Mouse (Mus musculus) testis, adult 2 months (tissue): Measurements from ENCODE around the gene Myl4. TPM values are rescaled to one million over a fixed set of nuclear protein-coding genes. Genes with fewer than 3 reads are reported as not detected.

Experiments used
- H3K27ac ChIP-seq: fragments of 200-500 bp; 2 replicates; pipeline ENCODE4 v1.5.1; 2012; ENCODE audit warnings: low read depth, low read length; ENCODE audit not compliant: control insufficient read depth, insufficient read depth
- H3K27me3 ChIP-seq: fragments of 200-500 bp; 2 replicates; pipeline ENCODE4 v1.6.1; 2012; ENCODE audit warnings: mild to moderate bottlenecking, low read length, moderate library complexity; ENCODE audit not compliant: control insufficient read depth, insufficient read depth
- H3K36me3 ChIP-seq: fragments of 200-500 bp; 2 replicates; pipeline ENCODE4 v1.6.1; 2012; ENCODE audit warnings: mild to moderate bottlenecking, low read length; ENCODE audit not compliant: control insufficient read depth, insufficient read depth
- H3K4me1 ChIP-seq: fragments of 200-500 bp; 2 replicates; pipeline ENCODE4 v1.6.1; 2012; ENCODE audit warnings: low read length; ENCODE audit not compliant: control insufficient read depth, insufficient read depth
- H3K4me3 ChIP-seq: fragments of 200-500 bp; 2 replicates; pipeline ENCODE4 v1.5.1; 2012; ENCODE audit warnings: low read depth, mild to moderate bottlenecking, low read length, moderate library complexity, mixed read lengths; ENCODE audit not compliant: control insufficient read depth
- CTCF ChIP-seq: fragments of 200-500 bp; IDR thresholded peaks from 2 replicates; pipeline ENCODE4 v1.5.1; 2012; ENCODE audit warnings: low read depth, mild to moderate bottlenecking, inconsistent platforms, low read length, moderate library complexity; ENCODE audit not compliant: control insufficient read depth, insufficient read depth, insufficient replicate concordance
- POLR2A ChIP-seq: fragments of 200-500 bp; IDR thresholded peaks from 2 replicates; pipeline ENCODE4 v1.6.1; 2012; ENCODE audit warnings: low read depth, mild to moderate bottlenecking, inconsistent platforms, low read length, moderate library complexity; ENCODE audit not compliant: control insufficient read depth
- polyA plus RNA-seq: library from polyadenylated mRNA; depleted of rRNA; stranded (reverse); fragments of >200 nt; gene quantifications from 2 replicates; pipeline ENCODE4 v1.2.3, GENCODE M21; 2012

Gene Myl4
- polyA plus RNA-seq, 1 experiment: 57.4 TPM

DNA sequence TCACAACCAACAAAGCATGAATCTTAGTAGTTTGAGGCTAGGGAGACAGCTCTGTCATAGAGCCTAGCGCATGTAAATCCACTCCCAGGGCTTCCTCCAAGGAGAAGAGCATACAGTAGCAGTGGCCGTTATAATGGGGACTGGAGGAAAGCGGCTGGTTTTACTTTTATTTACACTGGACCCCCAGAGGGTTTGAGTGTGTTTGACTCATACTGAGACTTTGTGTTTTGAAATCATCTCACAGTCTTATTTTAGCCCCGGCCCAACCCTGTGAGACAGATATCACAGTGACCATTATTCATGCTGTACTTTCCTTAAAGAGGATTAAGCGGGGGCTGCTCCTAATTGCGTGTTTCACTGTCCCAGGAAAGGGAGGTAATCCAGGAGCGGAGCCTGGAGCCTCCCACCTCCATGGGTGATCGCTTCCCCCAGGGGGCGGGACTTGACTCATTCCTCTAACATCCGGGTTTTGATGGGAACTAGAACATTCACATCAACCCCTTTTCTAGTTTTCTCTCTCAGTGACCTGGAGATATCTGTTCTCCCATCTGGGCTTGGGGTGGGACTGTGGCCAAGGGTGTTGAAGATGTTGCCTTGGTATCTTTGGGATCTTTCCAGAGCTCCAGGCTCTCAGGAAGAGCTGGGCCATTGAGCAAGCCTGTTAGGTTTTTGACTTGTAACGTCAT lies 77.3 kb downstream of the Myl4 start:
- H3K27ac ChIP-seq: no peak overlapping the region
- no peak for TF ChIP-seq CTCF
- no peak for TF ChIP-seq POLR2A
- no peak overlapping the region for H3K4me3 ChIP-seq
- peaks cover 5% of the 10 kb centered on the region; the same call in 1 of the 2 replicates for H3K4me1 ChIP-seq
- H3K27me3 ChIP-seq: no peaks in the 10 kb centered on the region
- no peaks in the 10 kb centered on the region for H3K36me3 ChIP-seq

DNA sequence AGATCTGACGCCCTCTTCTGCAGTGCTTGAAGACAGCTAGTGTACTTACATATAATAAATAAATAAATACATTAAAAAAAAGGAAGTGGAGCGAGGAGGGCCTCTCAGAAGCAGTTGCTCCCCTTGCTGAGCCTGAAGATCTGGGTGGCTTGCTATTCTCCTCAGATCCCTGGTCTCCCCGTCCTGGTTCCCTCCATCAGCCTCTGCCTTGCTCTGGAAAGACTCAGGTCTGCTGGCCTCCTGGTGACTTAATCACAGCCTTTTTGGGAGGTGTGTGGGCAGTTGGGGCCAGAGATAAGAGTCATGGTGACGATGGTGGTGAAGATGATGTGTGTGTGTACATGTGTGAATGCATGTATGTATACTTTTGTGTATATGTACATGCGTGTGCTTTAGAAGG lies 78.1 kb downstream of the Myl4 start:
- no peaks in the 10 kb centered on the region for H3K36me3 ChIP-seq
- peaks cover 5% of the 10 kb centered on the region; the same call in 1 of the 2 replicates for H3K4me1 ChIP-seq
- no peak overlapping the region for H3K27ac ChIP-seq
- no peak overlapping the region for H3K4me3 ChIP-seq
- no peaks in the 10 kb centered on the region for H3K27me3 ChIP-seq
- TF ChIP-seq CTCF: no peak
- no peak for TF ChIP-seq POLR2A

GRCm38 (mm10) chr11:104630185-104630835 lies 79.8 kb downstream of the Myl4 start:
- Histone ChIP-seq H3K27me3 (no peaks in the 10 kb centered on the region), H3K4me3 (no peak overlapping the region), H3K36me3 (no peaks in the 10 kb centered on the region), H3K27ac (no peak overlapping the region), H3K4me1 (peaks cover 2% of the 10 kb centered on the region; the same call in 1 of the 2 replicates)
- no peak for TF ChIP-seq CTCF
- TF ChIP-seq POLR2A: no peak

DNA sequence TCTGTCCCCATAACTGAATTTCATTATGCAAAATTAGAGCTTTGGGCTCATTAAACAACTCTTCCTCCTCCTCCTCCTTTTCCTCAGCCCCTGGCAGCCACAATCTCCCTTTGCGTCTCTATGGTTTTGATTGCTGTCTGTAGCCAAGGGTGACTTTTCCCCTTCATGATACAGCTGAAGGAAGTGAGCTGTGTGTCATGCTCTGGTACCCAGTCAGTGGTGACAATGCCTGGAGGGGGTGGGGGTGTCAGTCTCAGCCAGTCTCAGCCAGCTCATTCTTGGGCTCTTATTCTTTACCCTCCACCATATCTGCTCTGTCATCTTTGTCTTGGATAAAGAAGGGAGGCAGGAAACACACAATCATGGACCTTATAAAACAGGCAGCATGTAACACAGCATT lies 80.8 kb downstream of the Myl4 start:
- H3K27me3 ChIP-seq: no peaks in the 10 kb centered on the region
- no peaks in the 10 kb centered on the region for H3K4me1 ChIP-seq
- H3K4me3 ChIP-seq: no peak overlapping the region
- H3K36me3 ChIP-seq: no peaks in the 10 kb centered on the region
- TF ChIP-seq CTCF: no peak
- no peak for TF ChIP-seq POLR2A
- no peak overlapping the region for H3K27ac ChIP-seq

GRCm38 (mm10) chr11:104637010-104637409 lies 86.5 kb downstream of the Myl4 start:
- Histone ChIP-seq H3K27me3 (no peaks in the 10 kb centered on the region), H3K4me3 (no peak overlapping the region), H3K4me1 (no peaks in the 10 kb centered on the region), H3K27ac (no peak overlapping the region), H3K36me3 (no peaks in the 10 kb centered on the region)
- TF ChIP-seq POLR2A: no peak
- TF ChIP-seq CTCF: no peak

GRCm38 (mm10) chr11:104638006-104638405 lies 87.5 kb downstream of the Myl4 start:
- Histone ChIP-seq H3K36me3 (no peaks in the 10 kb centered on the region), H3K27ac (no peak overlapping the region), H3K27me3 (no peaks in the 10 kb centered on the region), H3K4me1 (no peaks in the 10 kb centered on the region), H3K4me3 (no peak overlapping the region)
- TF ChIP-seq POLR2A: no peak
- no peak for TF ChIP-seq CTCF

- no peak overlapping the region for H3K4me3 ChIP-seq
- H3K4me1 ChIP-seq: no peaks in the 10 kb centered on the region
- TF ChIP-seq CTCF: no peak
- no peak for TF ChIP-seq POLR2A
- no peaks in the 10 kb centered on the region for H3K36me3 ChIP-seq
- H3K27ac ChIP-seq: no peak overlapping the region
- no peaks in the 10 kb centered on the region for H3K27me3 ChIP-seq
Measured at GRCm38 (mm10) chr11:104638906-104639305, 88.4 kb downstream of the Myl4 start.

DNA sequence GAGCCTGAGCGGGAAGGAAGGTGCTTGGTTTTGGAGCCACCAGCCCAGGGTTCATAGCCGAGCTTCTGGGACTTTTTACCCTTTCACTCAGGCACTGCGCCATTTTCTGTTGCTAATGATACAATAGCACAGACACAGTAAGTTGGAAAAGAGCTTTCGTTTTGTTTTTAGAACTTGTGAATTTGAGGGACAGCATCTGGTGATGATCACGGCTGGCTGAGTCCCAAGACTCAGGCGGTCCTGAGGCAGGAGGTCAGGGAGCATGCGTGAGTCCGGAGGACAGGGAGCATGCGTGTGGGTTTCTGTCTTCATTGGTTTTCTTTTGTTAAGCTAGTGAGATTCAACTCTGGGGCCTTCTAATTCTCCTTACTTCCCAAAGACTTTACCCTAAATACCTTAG lies 89.2 kb downstream of the Myl4 start:
- Histone ChIP-seq H3K4me1 (no peaks in the 10 kb centered on the region), H3K27me3 (no peaks in the 10 kb centered on the region), H3K4me3 (no peak overlapping the region), H3K27ac (no peak overlapping the region), H3K36me3 (no peaks in the 10 kb centered on the region)
- TF ChIP-seq CTCF (no peak), POLR2A (no peak)
